ENCODE assay signal across 8 mouse cellular contexts in genomic region chr11:8467403-8468160, GRCm38 (mm10).
DNase-seq lines count a peak whose midpoint lies in the region; ATAC-seq and TF ChIP-seq lines count a peak whose summit lies in the region.

No protein-coding gene starts in this region.

- H3K9me3 ChIP-seq in embryonic facial prominence, embryonic 13.5 days: no peaks in the 10 kb centered on the region
- H3K9me3 ChIP-seq in hindbrain, postnatal 0 days (ENCODE audit: low read length): no peaks in the 10 kb centered on the region
- no peaks in the 10 kb centered on the region for H3K9me3 ChIP-seq in midbrain, postnatal 0 days (ENCODE audit: low read length)

- no peak for TF ChIP-seq CTCF in left cerebral cortex, adult 2 months (IDR thresholded peaks at IDR 0.05)
- no peak for TF ChIP-seq CTCF in hindbrain, postnatal 0 days (IDR thresholded peaks at IDR 0.05; ENCODE audit: low read depth)
- no peak for TF ChIP-seq CTCF in midbrain, postnatal 0 days (IDR thresholded peaks at IDR 0.05)

- no peak for ATAC-seq in embryonic facial prominence, embryonic 13.5 days (ENCODE audit: insufficient number of reproducible peaks, insufficient read depth, low FRiP score, low TSS enrichment, low read depth)
- ATAC-seq in hindbrain, postnatal 0 days: peak; percentile 22
- no peak; the same call in 1 of the 2 replicates for ATAC-seq in midbrain, postnatal 0 days (ENCODE audit: low FRiP score)
- no peak for ATAC-seq in erythroid progenitor cell, adult 5-6 weeks (replicated peaks; ENCODE audit: low FRiP score, poor library complexity, severe bottlenecking)
- no peak for ATAC-seq in cerebellum, adult (ENCODE audit: insufficient number of reproducible peaks, low FRiP score, low TSS enrichment)

- H3K4me2 ChIP-seq in embryonic facial prominence, embryonic 13.5 days: peak overlapping the region; percentile 86
- H3K4me2 ChIP-seq in hindbrain, postnatal 0 days (ENCODE audit: low read depth, low read length): peak overlapping the region; percentile 64
- peak overlapping the region; percentile 88 for H3K4me2 ChIP-seq in midbrain, postnatal 0 days (ENCODE audit: low read depth, low read length, poor library complexity, severe bottlenecking)

- no peaks in the 10 kb centered on the region for H3K27me3 ChIP-seq in embryonic facial prominence, embryonic 13.5 days
- H3K27me3 ChIP-seq in hindbrain, postnatal 0 days (ENCODE audit: insufficient read depth, low read length): no peaks in the 10 kb centered on the region
- no peaks in the 10 kb centered on the region for H3K27me3 ChIP-seq in midbrain, postnatal 0 days (ENCODE audit: insufficient read depth, low read length)

- WGBS in embryonic facial prominence, embryonic 13.5 days: 9% methylated on average over 13 of the region's 13 CpGs
- 26% methylated on average over 13 of the region's 13 CpGs for WGBS in hindbrain, postnatal 0 days
- 26% methylated on average over 13 of the region's 13 CpGs for WGBS in midbrain, postnatal 0 days

- intact Hi-C loops in left cerebral cortex, adult 2 months (cut with DNase I): loop anchor here (2.0 kb wide), 1 partner anchor 55 kb away; no protein-coding TSS in a partner anchor

- H3K9ac ChIP-seq in embryonic facial prominence, embryonic 13.5 days: peak overlapping the region; percentile 79
- H3K9ac ChIP-seq in hindbrain, postnatal 0 days (replicated peaks; ENCODE audit: low read length): peak overlapping the region; percentile 55
- H3K9ac ChIP-seq in midbrain, postnatal 0 days (replicated peaks; ENCODE audit: low read length, poor library complexity, severe bottlenecking): peak overlapping the region; percentile 50

- peak overlapping the region; percentile 83 for H3K27ac ChIP-seq in left cerebral cortex, adult 2 months
- H3K27ac ChIP-seq in embryonic facial prominence, embryonic 13.5 days: peak overlapping the region; percentile 98
- H3K27ac ChIP-seq in hindbrain, postnatal 0 days: peak overlapping the region; percentile 68
- peak overlapping the region; percentile 51; the same call in 1 of the 2 replicates for H3K27ac ChIP-seq in midbrain, postnatal 0 days (ENCODE audit: low read depth, low read length)

- peaks cover 20% of the 10 kb centered on the region for H3K36me3 ChIP-seq in embryonic facial prominence, embryonic 13.5 days
- no peaks in the 10 kb centered on the region for H3K36me3 ChIP-seq in hindbrain, postnatal 0 days (ENCODE audit: insufficient read depth, low read length)
- H3K36me3 ChIP-seq in midbrain, postnatal 0 days (ENCODE audit: insufficient read depth, low read length): no peaks in the 10 kb centered on the region

- no peak for DNase-seq in left cerebral cortex, adult 2 months (ENCODE audit: extremely low spot score in 1 of 2, low spot score in 2 of 2)
- DNase-seq in left cerebral cortex, adult 11 months (ENCODE audit: low spot score): no peak
- DNase-seq in hindbrain, postnatal 0 days (ENCODE audit: low spot score): no peak
- DNase-seq in midbrain, postnatal 0 days (ENCODE audit: low spot score): no peak
- DNase-seq in gastrocnemius, adult 18-20 months (ENCODE audit: low spot score): no peak

- H3K4me3 ChIP-seq in left cerebral cortex, adult 2 months: peak overlapping the region; percentile 46
- peak overlapping the region; percentile 55 for H3K4me3 ChIP-seq in embryonic facial prominence, embryonic 13.5 days
- H3K4me3 ChIP-seq in hindbrain, postnatal 0 days (ENCODE audit: low read length): peak overlapping the region; percentile 38
- H3K4me3 ChIP-seq in midbrain, postnatal 0 days (ENCODE audit: low read depth, low read length): peak overlapping the region; percentile 39

- H3K4me1 ChIP-seq in embryonic facial prominence, embryonic 13.5 days: peaks cover 54% of the 10 kb centered on the region
- H3K4me1 ChIP-seq in hindbrain, postnatal 0 days (ENCODE audit: insufficient read depth, low read length): peaks cover 12% of the 10 kb centered on the region
- peaks cover 6% of the 10 kb centered on the region; the same call in 1 of the 2 replicates for H3K4me1 ChIP-seq in midbrain, postnatal 0 days (ENCODE audit: insufficient read depth, low read length)
